Mouse (Mus musculus) CD4-positive naive resting alpha-beta T cell, adult 76 days (primary cell): ENCODE results near the gene Il2rg. TPM values are rescaled to one million over a fixed set of nuclear protein-coding genes. Genes with fewer than 3 reads are reported as not detected.

ENCODE experiments used
- total RNA-seq: library from RNA; stranded (reverse); gene quantifications from one replicate; pipeline ENCODE4 v1.2.4, GENCODE M21; 2023

Gene Il2rg
- total RNA-seq: 610 TPM

DNA sequence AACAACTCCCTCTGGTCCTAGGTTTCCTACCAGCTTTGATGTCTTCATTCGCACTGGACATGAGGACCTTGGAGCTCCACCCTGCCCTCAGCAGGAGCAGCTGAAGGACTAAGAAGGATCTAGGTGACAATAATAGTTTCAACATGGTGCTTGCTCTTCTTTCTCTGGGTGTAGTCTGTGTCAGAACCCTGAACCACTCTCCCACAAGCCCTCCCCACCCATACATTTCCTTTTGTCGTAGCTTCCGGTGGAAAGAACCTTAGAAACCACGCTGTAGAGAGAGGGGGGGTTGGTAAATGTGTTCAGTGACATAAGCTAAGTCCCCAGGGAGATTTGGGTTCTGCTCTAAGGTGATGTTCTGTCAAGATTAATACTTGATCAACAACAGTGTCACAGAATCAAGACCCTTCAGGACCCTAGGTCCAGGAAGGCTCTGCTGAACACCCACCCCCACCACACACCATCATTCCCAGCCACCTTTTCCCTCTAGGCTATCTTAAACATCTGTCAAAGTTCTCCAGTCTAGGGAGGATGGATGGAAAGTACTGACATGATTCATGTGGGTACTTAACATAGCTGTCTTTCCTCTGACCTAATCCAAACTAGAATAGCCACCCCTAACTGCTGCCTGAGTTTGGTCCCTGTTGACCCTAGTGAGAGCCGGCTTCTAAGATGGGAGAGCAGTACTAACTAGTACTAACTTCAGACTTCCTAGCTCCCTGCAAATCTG, at the start of gene Il2rg:
Gene Il2rg, minus strand, starts transcription at position 231 of the 730 bp plus-strand sequence.

DNA sequence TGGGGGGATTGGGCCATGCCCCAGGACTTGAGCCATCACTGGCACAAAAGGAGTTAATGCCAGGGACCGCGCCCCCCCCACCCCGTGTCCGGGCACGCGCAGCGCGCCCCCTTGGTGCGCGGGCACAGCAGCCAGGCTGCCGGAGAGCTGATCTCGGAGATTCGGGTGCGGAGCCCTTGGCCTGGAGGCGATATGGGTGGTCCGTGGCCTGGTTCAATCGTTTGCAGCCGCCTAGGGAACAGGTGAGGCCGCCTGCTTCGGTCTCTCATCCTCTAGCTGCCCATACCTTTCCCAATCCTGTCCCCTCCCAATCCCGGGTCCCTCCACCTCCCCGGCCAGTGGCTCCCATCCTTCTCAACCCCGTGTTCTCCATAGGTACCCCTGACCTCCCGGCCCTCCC, 31.0 kb upstream of the Il2rg start, which contains the start of gene Nlgn3:
Gene Nlgn3, plus strand, starts transcription at position 114 of the 400 bp plus-strand sequence.

DNA sequence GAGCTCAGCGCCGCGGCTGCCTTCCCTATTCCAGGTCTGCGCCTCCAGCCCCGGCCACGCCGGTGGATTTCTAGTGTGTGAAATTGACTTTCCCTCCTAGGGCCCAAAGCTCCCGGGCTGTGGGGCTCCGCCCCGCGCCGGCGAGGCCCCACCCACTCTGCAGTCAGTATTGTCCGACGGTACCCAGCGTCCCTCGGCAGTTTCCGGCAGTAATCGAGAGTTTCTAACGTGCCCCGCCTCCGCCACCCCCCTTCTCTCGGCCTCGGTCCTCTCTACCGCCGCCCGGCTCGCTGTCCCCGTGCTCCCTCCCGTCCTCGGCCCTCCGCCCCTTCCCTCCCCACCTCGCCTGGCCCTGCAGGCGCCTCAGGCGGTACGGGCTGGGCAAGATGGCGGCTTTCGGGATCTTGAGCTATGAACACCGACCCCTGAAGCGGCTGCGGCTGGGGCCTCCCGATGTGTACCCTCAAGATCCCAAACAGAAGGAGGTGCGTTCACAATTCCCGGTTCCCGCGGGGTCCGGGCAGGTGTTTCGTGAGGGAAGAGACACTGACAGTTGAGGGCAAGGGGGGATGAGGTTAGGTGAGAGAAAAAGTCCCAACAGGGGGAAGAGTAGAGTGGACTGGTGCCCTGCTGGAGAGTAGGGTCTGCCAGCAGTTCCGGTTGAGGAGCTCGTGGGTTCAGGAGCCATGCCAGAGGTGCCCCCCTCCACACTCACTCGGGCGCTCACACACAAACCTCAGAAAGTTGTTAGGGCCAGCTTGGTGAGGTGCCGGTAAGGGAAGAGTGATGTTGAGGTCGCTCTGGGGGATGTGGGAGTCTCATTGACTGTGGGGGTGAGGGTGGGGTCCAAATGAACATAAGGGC, 6.1 kb upstream of the Il2rg start, which contains the start of gene Med12:
Gene Med12, plus strand, starts transcription at position 156 of the 864 bp plus-strand sequence.

DNA sequence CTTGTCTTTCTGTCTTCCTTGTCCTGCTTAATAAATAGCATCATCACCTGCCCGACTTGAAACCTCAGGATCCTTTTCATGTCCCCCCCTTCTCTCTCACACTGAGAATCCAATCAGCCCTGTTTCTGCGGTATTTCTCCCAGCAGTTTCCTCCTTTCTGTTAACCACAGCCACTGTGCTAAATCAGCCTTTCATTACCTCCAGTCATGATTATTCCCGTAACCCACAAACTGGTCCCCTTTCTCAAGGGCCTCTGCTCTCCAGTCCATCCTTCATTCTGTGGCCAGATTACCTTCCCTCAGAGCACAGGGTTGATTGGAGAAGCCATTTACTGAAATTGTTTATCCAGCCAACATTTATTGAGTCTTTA, 685 bp upstream of the Il2rg start, which contains the start of gene Gm20489:
Gene Gm20489, minus strand, starts transcription at position 269 of the 370 bp plus-strand sequence.

DNA sequence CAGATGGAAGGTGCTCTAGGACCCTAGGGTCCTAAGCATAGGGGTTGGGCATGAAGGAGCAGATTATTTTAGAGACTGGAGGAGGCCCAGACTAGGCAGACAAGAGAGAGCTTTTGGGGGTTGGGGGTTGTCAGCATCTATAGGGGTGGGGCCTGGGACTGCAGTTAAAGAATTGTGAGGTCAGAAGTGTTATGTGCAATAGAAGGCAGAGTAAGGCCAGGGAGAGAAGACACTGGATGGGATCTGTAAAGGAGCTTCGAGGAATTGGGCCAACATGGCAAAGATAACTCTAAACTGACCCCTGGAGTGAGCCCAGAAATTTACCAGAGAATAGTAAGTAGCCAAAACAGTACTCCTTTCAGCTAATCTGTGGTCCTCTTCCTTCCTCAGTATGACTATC, 4.2 kb downstream of the Il2rg start, which contains the start of gene Gm614:
Gene Gm614, minus strand, starts transcription at position 101 of the 400 bp plus-strand sequence.

DNA sequence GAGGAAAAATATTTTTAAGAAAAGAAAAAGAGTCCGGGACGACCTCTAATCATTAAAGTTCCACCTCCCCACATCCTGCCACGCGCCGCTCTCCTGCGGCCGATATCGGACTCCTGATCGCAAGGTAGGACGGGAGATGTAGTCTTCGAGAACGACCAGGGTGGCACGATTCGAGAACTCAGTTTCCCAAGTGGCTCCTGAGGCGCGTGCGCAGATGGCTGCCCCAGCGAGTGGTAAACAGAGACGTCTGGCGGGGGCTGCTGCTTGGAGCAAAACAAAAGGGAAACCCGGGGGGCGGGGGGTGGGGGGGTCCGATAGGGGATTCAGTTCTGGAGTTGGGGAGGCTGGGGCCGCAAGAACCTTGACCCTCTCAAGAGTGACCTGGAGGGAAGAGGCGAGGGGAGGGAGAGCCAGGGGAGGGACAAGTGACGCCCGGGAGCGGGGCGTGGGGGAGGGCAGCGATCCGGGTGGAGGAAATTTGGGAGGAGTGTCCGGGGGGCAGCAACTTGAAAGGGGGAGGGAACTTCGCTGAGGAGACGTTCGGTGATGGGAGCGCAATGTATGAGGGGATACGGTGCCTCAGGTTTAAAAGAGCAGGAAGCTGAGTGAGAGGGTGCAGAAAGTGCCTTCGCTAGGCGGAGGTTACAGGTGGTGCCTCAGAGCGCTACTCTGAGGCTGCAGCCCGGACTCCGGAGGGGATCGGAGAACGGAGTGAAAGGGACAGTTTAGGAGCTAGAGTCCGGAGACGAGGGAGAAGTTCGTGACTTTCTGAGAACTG, 13.9 kb downstream of the Il2rg start, which contains the start of gene Foxo4:
Gene Foxo4, plus strand, starts transcription at position 577 of the 778 bp plus-strand sequence.

DNA sequence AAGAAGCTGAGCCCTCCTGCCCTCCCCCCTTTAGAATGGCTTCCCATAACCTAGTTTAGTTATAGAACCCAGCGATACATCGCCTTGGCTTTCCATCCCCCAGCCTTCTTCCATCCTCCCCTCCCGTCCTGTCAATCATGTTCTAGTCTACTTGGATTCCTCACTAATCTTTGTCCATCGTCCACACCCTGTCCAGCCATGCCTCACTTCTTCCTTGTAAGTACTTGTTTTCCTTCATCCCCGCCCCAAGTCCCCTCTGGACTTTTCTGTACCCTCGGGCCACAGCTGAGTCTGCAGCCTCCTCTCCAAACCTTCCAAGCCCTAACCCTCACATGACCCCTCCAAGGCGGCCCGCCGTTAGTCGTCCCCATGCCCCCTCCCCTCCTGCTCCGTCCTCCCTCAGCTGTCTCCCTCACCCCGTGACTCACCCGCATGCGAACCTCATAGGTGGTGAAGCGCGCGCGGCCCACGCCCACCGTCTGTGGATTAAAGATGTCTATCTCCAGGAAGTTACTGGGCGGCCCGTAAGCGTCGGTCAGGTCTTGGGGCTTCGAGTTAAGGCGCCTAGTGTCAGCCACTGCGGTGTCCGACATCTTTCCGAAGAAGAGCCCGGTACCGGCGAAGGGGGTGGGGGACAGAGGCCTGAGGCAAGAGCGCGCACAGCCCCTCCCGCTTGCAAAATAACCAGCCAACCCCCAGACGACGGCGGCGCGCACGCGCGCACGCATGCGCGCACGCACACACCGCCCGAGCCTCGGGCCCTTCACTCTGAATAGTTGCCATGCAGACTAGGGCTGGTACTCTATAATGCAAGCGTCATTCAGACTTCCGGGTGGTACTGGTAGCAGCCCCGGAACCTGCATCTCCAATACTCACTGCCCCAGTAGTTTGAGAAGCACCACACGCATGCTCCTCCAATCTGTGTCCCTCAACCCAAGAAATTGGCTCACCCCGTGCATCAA, 45.9 kb downstream of the Il2rg start, which contains the start of gene Snx12:
Gene Snx12, minus strand, starts transcription at position 730 of the 962 bp plus-strand sequence.

Other genes with a start within 250 kb of the Il2rg start
- not detected for gene Tex11, start 208.6 kb downstream of the Il2rg start, total RNA-seq
- gene Slc7a3, start 182.2 kb downstream of the Il2rg start, total RNA-seq: 0.67 TPM
- gene Snx12, start 45.7 kb downstream of the Il2rg start, total RNA-seq: 44.4 TPM
- 44.4 TPM for gene Foxo4, start 13.7 kb downstream of the Il2rg start, total RNA-seq
- 58.8 TPM for gene Gm614, start 4.3 kb downstream of the Il2rg start, total RNA-seq
- gene Gm20489, start 768 bp upstream of the Il2rg start, total RNA-seq: not detected
- 153 TPM for gene Med12, start 5.8 kb upstream of the Il2rg start, total RNA-seq
- 1.4 TPM for gene Nlgn3, start 30.9 kb upstream of the Il2rg start, total RNA-seq
- gene Gjb1, start 108.1 kb upstream of the Il2rg start, total RNA-seq: not detected
- 25.7 TPM for gene Zmym3, start 152.6 kb upstream of the Il2rg start, total RNA-seq
- 228 TPM for gene Nono, start 161.1 kb upstream of the Il2rg start, total RNA-seq
- 4.0 TPM for gene Itgb1bp2, start 180.8 kb upstream of the Il2rg start, total RNA-seq